Mouse (Mus musculus) adrenal gland, adult 2 months (tissue): ENCODE results near the gene Klrb1b. TPM values are rescaled to one million over a fixed set of nuclear protein-coding genes. Genes with fewer than 3 reads are reported as not detected.
A peak's percentile ranks its signal among the peaks of the same experiment; 100 is the strongest.
"Not testable (repeated sequence)": the region's sequence is repeated elsewhere in the genome, so short reads cannot be mapped to it uniquely, and the experiment has no call there.

Experiments
- DNase-seq: peaks from one replicate; pipeline ENCODE4 v3.0.0; 2021
- polyA plus RNA-seq: library from polyadenylated mRNA; depleted of rRNA; stranded (reverse); fragments of >200 nt; gene quantifications from 2 replicates; pipeline ENCODE4 v1.2.3, GENCODE M21; 2012
- total RNA-seq, 2 experiments: library from RNA; stranded (reverse); gene quantifications; 2 replicates each; pipeline ENCODE4 v1.2.3; 2021

Gene Klrb1b
- total and polyA plus RNA-seq, 3 experiments: 0.66 to 0.79 TPM; not detected in 1

- peak; percentile 26 for DNase-seq
These were observed 15.4 kb upstream of the Klrb1b start for GRCm38 (mm10) chr6:128841327-128842089.

- DNase-seq: not testable (repeated sequence)
These were observed 14.5 kb upstream of the Klrb1b start for GRCm38 (mm10) chr6:128840669-128841068.

GRCm38 (mm10) chr6:128839921-128840320, 13.8 kb upstream of the Klrb1b start:
- no peak for DNase-seq

- DNase-seq: peak; percentile 85
These were observed 13.2 kb upstream of the Klrb1b start for GRCm38 (mm10) chr6:128839266-128839771.

GRCm38 (mm10) chr6:128838342-128839265, 12.5 kb upstream of the Klrb1b start:
- peak; percentile 91 for DNase-seq

GRCm38 (mm10) chr6:128837454-128838341, 11.6 kb upstream of the Klrb1b start:
- DNase-seq: peak; percentile 41

- no peak for DNase-seq
These were observed 10.8 kb upstream of the Klrb1b start for GRCm38 (mm10) chr6:128836955-128837334.

- DNase-seq: no peak
These were observed 10.2 kb upstream of the Klrb1b start for GRCm38 (mm10) chr6:128836191-128836954.

GRCm38 (mm10) chr6:128835571-128835970, 9.4 kb upstream of the Klrb1b start:
- no peak for DNase-seq

GRCm38 (mm10) chr6:128833046-128833445, 6.9 kb upstream of the Klrb1b start:
- DNase-seq: no peak

GRCm38 (mm10) chr6:128829837-128830236, 3.7 kb upstream of the Klrb1b start:
- no peak for DNase-seq

GRCm38 (mm10) chr6:128826781-128827180, 650 bp upstream of the Klrb1b start:
- DNase-seq: no peak

GRCm38 (mm10) chr6:128818083-128818802, 7.9 kb downstream of the Klrb1b start:
- DNase-seq: no peak

- DNase-seq: no peak
These were observed 17.6 kb downstream of the Klrb1b start for GRCm38 (mm10) chr6:128808532-128808931.

GRCm38 (mm10) chr6:128807021-128807420, 19.1 kb downstream of the Klrb1b start:
- no peak for DNase-seq

- peak; percentile 60 for DNase-seq
These were observed 21.1 kb downstream of the Klrb1b start for GRCm38 (mm10) chr6:128804823-128805640.

- DNase-seq: peak; percentile 95
These were observed 22.9 kb downstream of the Klrb1b start for GRCm38 (mm10) chr6:128802999-128803857.

- DNase-seq: peak; percentile 33
These were observed 23.6 kb downstream of the Klrb1b start for GRCm38 (mm10) chr6:128802557-128802956.
